Mouse (Mus musculus) testis, adult 2 months (tissue): Measurements from ENCODE around the gene Thap4. TPM values are rescaled to one million over a fixed set of nuclear protein-coding genes. Genes with fewer than 3 reads are reported as not detected.

ENCODE experiments used
- H3K27ac ChIP-seq: fragments of 200-500 bp; 2 replicates; pipeline ENCODE4 v1.5.1; 2012; ENCODE audit warnings: low read depth, low read length; ENCODE audit not compliant: control insufficient read depth, insufficient read depth
- H3K27me3 ChIP-seq: fragments of 200-500 bp; 2 replicates; pipeline ENCODE4 v1.6.1; 2012; ENCODE audit warnings: mild to moderate bottlenecking, low read length, moderate library complexity; ENCODE audit not compliant: control insufficient read depth, insufficient read depth
- H3K36me3 ChIP-seq: fragments of 200-500 bp; 2 replicates; pipeline ENCODE4 v1.6.1; 2012; ENCODE audit warnings: mild to moderate bottlenecking, low read length; ENCODE audit not compliant: control insufficient read depth, insufficient read depth
- H3K4me1 ChIP-seq: fragments of 200-500 bp; 2 replicates; pipeline ENCODE4 v1.6.1; 2012; ENCODE audit warnings: low read length; ENCODE audit not compliant: control insufficient read depth, insufficient read depth
- H3K4me3 ChIP-seq: fragments of 200-500 bp; 2 replicates; pipeline ENCODE4 v1.5.1; 2012; ENCODE audit warnings: low read depth, mild to moderate bottlenecking, low read length, moderate library complexity, mixed read lengths; ENCODE audit not compliant: control insufficient read depth
- CTCF ChIP-seq: fragments of 200-500 bp; IDR thresholded peaks from 2 replicates; pipeline ENCODE4 v1.5.1; 2012; ENCODE audit warnings: low read depth, mild to moderate bottlenecking, inconsistent platforms, low read length, moderate library complexity; ENCODE audit not compliant: control insufficient read depth, insufficient read depth, insufficient replicate concordance
- POLR2A ChIP-seq: fragments of 200-500 bp; IDR thresholded peaks from 2 replicates; pipeline ENCODE4 v1.6.1; 2012; ENCODE audit warnings: low read depth, mild to moderate bottlenecking, inconsistent platforms, low read length, moderate library complexity; ENCODE audit not compliant: control insufficient read depth
- polyA plus RNA-seq: library from polyadenylated mRNA; depleted of rRNA; stranded (reverse); fragments of >200 nt; gene quantifications from 2 replicates; pipeline ENCODE4 v1.2.3, GENCODE M21; 2012

Thap4 gene
- polyA plus RNA-seq, 1 experiment = 261 TPM

DNA sequence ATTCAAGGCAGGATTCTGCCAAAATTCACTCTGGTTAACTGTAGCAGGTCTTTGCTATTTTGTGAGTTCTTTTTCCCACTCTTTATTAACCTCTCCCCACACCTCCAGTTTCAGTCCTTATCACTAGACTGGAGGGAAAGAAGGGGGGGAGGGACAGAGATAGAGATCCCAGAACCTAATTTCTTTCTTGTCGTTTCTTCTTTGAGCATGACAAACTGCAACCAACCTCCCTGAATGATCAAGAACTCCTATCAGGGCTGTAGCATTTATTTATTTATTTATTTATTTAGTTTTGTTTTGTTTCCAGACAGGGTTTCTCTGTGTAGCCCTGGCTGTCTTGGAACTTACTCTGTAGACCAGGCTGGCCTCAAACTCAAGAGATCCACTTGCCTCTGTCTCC is 52.6 kb downstream of the Thap4 start:
- H3K4me3 ChIP-seq = no peak overlapping the region
- H3K36me3 ChIP-seq = no peaks in the 10 kb centered on the region
- no peak for TF ChIP-seq CTCF
- no peak for TF ChIP-seq POLR2A
- H3K27me3 ChIP-seq = no peaks in the 10 kb centered on the region
- H3K27ac ChIP-seq = no peak overlapping the region
- H3K4me1 ChIP-seq = no peaks in the 10 kb centered on the region

DNA sequence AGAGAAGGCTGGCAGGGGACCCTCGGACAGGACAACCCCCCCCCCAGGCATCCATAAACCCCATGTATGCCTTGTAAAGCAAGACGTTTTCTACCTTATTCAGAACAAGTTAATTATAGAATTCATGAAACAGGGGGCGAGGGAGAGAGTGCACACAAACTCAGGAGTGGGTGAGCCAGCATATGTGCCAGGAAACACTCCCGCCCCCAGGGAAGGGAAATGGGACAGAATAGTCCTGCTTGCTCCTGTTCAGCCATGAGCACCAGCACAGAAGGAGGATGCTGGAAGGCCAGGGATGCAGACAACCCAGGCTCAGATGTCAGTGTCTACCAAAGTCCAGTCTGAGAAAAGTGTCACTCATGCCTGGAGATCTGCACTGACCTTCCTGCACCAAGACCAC is 55.5 kb downstream of the Thap4 start:
- TF ChIP-seq POLR2A (no peak), CTCF (no peak)
- Histone ChIP-seq H3K36me3 (no peaks in the 10 kb centered on the region), H3K4me1 (no peaks in the 10 kb centered on the region), H3K4me3 (no peak overlapping the region), H3K27me3 (no peaks in the 10 kb centered on the region), H3K27ac (no peak overlapping the region)

DNA sequence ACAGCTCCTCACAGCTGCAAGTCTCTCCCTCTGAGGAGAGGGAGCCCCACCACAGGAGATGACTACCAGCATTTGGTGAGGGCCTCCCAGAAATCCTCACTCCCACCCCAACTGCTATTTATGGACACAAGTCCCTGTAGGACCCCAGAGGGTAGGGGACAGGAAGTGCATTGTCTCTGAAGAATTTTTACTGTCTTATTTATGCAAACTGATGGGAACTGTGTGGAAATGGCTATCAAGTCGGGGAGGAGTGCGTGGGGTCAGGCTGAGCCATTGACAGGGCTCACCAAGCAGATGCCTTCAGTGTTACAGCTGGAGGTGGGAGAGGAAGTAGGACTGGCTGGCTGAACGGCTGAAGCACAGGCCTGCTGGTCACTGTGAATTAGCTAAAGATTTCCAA is 57.3 kb downstream of the Thap4 start:
- Histone ChIP-seq H3K27me3 (no peaks in the 10 kb centered on the region), H3K4me1 (no peaks in the 10 kb centered on the region), H3K4me3 (no peak overlapping the region), H3K36me3 (no peaks in the 10 kb centered on the region), H3K27ac (no peak overlapping the region)
- TF ChIP-seq POLR2A (no peak), CTCF (no peak)

- Histone ChIP-seq H3K4me1 (no peaks in the 10 kb centered on the region), H3K36me3 (no peaks in the 10 kb centered on the region), H3K27ac (no peak overlapping the region), H3K4me3 (no peak overlapping the region), H3K27me3 (no peaks in the 10 kb centered on the region)
- TF ChIP-seq POLR2A = no peak
- no peak for TF ChIP-seq CTCF
These were observed 59.7 kb downstream of the Thap4 start for GRCm38 (mm10) chr1:93694966-93695365.

DNA sequence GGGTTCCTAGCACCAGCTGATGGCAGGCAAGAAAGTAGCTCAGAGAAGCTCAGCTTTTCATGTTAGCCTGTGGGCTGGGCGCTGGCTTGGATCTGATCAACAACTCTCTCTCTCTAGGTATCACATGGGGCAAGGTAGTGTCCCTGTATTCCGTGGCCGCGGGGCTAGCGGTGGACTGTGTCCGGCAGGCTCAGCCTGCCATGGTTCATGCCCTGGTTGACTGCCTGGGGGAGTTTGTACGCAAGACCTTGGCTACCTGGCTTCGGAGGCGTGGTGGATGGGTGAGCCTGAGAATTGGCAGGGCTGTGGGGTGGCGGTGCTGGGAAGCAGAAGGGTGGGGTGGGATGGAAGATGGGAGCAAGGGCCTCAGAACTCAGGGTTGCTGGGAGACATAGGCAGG is 60.7 kb downstream of the Thap4 start:
- Histone ChIP-seq H3K27me3 (no peaks in the 10 kb centered on the region), H3K4me3 (no peak overlapping the region), H3K4me1 (no peaks in the 10 kb centered on the region), H3K27ac (no peak overlapping the region), H3K36me3 (no peaks in the 10 kb centered on the region)
- TF ChIP-seq POLR2A = no peak
- TF ChIP-seq CTCF = no peak

DNA sequence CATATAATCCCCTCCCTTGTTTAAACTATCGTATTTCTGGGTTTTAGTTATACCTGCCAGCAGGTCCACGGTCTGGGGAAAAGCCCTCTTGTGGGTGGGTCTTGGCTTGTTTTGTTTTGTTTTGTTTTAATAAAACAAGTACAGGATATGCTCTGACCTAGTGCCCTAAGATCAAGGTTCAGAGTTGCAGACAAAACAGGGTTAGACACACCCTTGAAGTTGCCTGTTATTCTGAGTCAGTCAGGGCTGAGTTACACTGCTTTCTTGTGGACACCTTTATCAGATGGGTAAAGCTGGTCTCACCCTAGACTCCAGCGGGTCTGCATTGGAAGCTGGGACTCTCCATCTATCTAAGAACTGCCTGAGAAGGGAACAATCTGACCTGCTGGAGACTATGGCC is 61.2 kb downstream of the Thap4 start:
- Histone ChIP-seq H3K4me3 (no peak overlapping the region), H3K27me3 (no peaks in the 10 kb centered on the region), H3K27ac (no peak overlapping the region), H3K36me3 (no peaks in the 10 kb centered on the region), H3K4me1 (no peaks in the 10 kb centered on the region)
- no peak for TF ChIP-seq POLR2A
- TF ChIP-seq CTCF = no peak

DNA sequence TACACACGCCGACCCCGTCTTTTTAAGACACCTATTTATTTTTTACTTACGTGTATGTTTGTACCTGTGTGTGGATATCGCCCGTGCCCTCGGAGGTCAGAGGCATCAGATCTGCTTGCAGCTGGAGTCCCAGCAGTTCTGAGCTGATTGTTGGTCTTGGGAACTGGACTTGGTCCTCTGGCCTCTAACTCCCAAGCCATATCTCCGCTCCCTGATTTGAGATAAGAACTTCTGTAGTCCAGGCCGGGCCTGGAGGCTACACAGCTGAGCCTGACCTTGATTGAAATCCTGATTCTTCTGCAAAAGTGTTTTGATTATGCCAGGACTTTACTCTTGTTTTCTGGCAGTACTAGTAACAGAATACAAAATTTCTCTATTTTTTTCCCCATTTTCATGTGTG is 61.9 kb downstream of the Thap4 start:
- no peak overlapping the region for H3K27ac ChIP-seq
- no peaks in the 10 kb centered on the region for H3K36me3 ChIP-seq
- H3K27me3 ChIP-seq = no peaks in the 10 kb centered on the region
- H3K4me1 ChIP-seq = no peaks in the 10 kb centered on the region
- H3K4me3 ChIP-seq = no peak overlapping the region
- TF ChIP-seq POLR2A (no peak), CTCF (no peak)

DNA sequence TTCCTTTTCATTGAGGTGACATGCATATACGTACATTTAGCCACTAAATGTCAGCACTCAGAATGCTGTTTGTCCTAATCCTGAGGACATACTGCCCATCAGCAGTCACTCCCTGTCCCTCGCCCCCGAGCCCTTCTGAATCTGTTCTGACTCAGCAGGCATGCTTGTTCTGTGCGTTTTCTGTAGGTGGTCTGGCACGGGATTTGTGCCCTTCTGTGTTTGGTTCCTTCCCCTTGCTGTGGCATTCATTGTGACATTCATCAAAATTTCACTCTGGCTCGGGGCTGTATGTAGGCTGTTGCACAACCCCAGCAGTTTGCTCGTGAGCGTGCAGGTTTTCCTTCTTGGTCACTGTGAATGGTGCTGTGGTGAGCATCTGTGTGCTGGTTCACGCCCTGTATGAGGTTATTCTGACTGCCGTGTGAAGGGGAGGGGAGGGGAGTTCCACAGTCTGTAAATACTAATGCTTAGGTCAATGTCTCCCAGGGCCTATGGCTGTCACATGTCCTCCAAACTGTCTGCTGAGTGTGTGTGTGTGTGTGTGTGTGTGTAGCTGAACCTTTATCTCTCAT is 62.8 kb downstream of the Thap4 start:
- TF ChIP-seq CTCF (no peak), POLR2A (no peak)
- H3K36me3 ChIP-seq = no peaks in the 10 kb centered on the region
- H3K27me3 ChIP-seq = no peaks in the 10 kb centered on the region
- H3K4me1 ChIP-seq = no peaks in the 10 kb centered on the region
- H3K27ac ChIP-seq = no peak overlapping the region
- H3K4me3 ChIP-seq = no peak overlapping the region
